Mouse (Mus musculus) erythroblast, embryonic 14.5 days (primary cell): Measurements from ENCODE around the gene Csrnp3. TPM values are rescaled to one million over a fixed set of nuclear protein-coding genes. Genes with fewer than 3 reads are reported as not detected.

Experiments used
- H3K27me3 ChIP-seq: 2 replicates; pipeline ENCODE4 v1.6.1; 2012; ENCODE audit warnings: inconsistent platforms; ENCODE audit not compliant: control insufficient read depth
- H3K36me3 ChIP-seq: 2 replicates; pipeline ENCODE4 v1.6.1; 2012; ENCODE audit warnings: mild to moderate bottlenecking, inconsistent platforms; ENCODE audit not compliant: control insufficient read depth
- H3K4me1 ChIP-seq: 2 replicates; pipeline ENCODE4 v1.6.1; 2012; ENCODE audit warnings: inconsistent platforms; ENCODE audit not compliant: control insufficient read depth
- H3K4me3 ChIP-seq: replicated peaks from 2 replicates; pipeline ENCODE3; 2012; ENCODE audit warnings: moderate library complexity, mild to moderate bottlenecking, inconsistent platforms
- H3K9me3 ChIP-seq: 2 replicates; pipeline ENCODE4 v1.6.1; 2012; ENCODE audit warnings: low read length, inconsistent platforms, mixed read lengths; ENCODE audit not compliant: control insufficient read depth
- GATA1 ChIP-seq: IDR thresholded peaks from 2 replicates; pipeline ENCODE4 v1.6.1; 2012; ENCODE audit warnings: low read length, inconsistent platforms, mixed read lengths
- TAL1 ChIP-seq: IDR thresholded peaks from 3 replicates; pipeline ENCODE4 v1.6.1; 2012; ENCODE audit warnings: low read length, inconsistent platforms, mixed read lengths
- polyA plus RNA-seq: library from polyadenylated mRNA; stranded (reverse); fragments of >175 nt; gene quantifications from 2 replicates; pipeline ENCODE4 v1.2.3, GENCODE M21; 2012

Gene Csrnp3
- polyA plus RNA-seq, 1 experiment: not detected

- H3K36me3 ChIP-seq: no peaks in the 10 kb centered on the region
- H3K9me3 ChIP-seq: peaks cover 43% of the 10 kb centered on the region
- H3K4me3 ChIP-seq: no peak overlapping the region
- H3K4me1 ChIP-seq: no peaks in the 10 kb centered on the region
- TF ChIP-seq GATA1: no peak
- TF ChIP-seq TAL1: no peak
- H3K27me3 ChIP-seq: no peaks in the 10 kb centered on the region; the same call in 1 of the 2 replicates
These were observed 199.0 kb downstream of the Csrnp3 start for GRCm38 (mm10) chr2:66044405-66045089.

DNA sequence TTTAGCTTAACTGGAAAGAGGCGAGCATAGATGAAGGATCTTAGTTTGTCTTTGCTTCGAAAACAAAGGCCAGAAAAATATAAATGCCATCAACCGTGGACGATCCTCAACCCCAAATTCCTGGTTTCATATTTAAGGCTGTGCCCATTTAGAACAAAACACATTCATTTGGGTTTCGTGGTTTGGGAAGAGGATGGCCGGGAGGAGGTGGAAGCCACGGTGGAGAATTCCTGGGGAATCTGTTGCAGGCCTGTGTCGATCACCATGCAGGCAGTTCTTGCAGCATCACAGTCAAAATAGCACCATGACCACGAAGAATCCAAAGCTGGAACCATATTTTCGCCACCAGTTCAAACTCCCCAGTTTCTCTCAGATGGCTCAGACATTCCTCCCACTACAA, 217.7 kb downstream of the Csrnp3 start:
- no peak for TF ChIP-seq TAL1
- no peak for TF ChIP-seq GATA1
- Histone ChIP-seq H3K4me3 (no peak overlapping the region), H3K4me1 (no peaks in the 10 kb centered on the region), H3K27me3 (no peaks in the 10 kb centered on the region), H3K36me3 (no peaks in the 10 kb centered on the region), H3K9me3 (no peaks in the 10 kb centered on the region)

DNA sequence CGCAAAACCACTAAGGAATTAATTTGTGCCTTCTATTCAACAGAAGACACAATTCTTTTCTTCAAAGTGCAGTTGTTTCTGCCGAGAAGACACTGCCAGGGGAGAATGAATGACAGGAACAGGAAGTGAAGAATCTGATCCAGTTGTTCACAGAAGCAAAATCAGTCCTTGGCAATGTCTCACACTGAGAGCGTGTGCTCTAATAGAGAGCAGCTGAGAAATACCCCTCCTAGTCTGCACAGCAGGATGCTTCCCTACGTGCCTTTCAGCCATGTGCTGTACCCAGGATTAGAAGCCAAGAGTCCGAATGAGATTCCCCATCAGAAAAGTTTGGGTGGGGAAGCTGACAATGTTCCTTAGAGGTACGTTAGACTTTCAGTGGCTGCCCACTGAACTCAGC, 223.9 kb downstream of the Csrnp3 start:
- TF ChIP-seq GATA1 (no peak), TAL1 (no peak)

DNA sequence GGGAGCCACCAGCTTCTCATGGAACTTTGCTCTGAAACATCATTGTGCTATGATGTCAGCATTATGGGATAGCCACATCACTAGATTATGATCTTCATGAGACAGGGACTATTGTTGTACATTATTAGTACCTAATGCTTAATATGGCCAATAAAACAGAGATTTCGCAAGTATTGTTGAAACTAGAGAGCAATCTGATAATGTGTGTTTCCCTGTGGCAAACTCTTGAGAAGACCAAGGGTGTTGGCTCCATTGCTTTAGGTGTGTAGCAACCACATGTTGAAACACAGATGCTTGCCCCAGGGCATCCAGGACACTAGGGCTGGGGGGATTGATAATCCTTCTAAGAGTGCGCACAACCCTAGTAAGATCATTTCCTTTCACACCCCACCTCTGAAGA, 235.2 kb downstream of the Csrnp3 start:
- H3K4me1 ChIP-seq: no peaks in the 10 kb centered on the region
- no peaks in the 10 kb centered on the region; the same call in 1 of the 2 replicates for H3K9me3 ChIP-seq
- no peaks in the 10 kb centered on the region for H3K36me3 ChIP-seq
- H3K27me3 ChIP-seq: no peaks in the 10 kb centered on the region
- H3K4me3 ChIP-seq: no peak overlapping the region
- no peak for TF ChIP-seq TAL1
- TF ChIP-seq GATA1: no peak

More for the DNA sequence above, 223.9 kb downstream of the Csrnp3 start:
- no peaks in the 10 kb centered on the region for H3K4me1 ChIP-seq
- H3K27me3 ChIP-seq: no peaks in the 10 kb centered on the region
- no peaks in the 10 kb centered on the region for H3K36me3 ChIP-seq
- no peak overlapping the region for H3K4me3 ChIP-seq
- H3K9me3 ChIP-seq: no peaks in the 10 kb centered on the region

Other genes with a start within 250 kb of the Csrnp3 start
- not detected in 2 replicates for gene Scn2a, start 225.0 kb upstream of the Csrnp3 start, polyA plus RNA-seq